Mouse (Mus musculus) stomach, embryonic 15.5 days (tissue): ENCODE measurements around the gene Zbtb44. TPM values are rescaled to one million over a fixed set of nuclear protein-coding genes. Genes with fewer than 3 reads are reported as not detected.

Source experiments
- ATAC-seq: fragments of 200-750 bp; cut with Nextera tagmentation; 2 replicates; pipeline ENCODE4 v1.8.0; 2017; ENCODE audit warnings: low read depth, moderate number of reproducible peaks, moderate TSS enrichment; ENCODE audit not compliant: insufficient read depth, low FRiP score
- H3K27ac ChIP-seq: fragments of 300-500 bp; sonication (generic); 2 replicates; pipeline ENCODE4 v1.5.1; 2015; ENCODE audit warnings: mild to moderate bottlenecking, inconsistent platforms
- H3K27me3 ChIP-seq: fragments of 300-500 bp; sonication (generic); replicated peaks from 2 replicates; pipeline ENCODE4 v1.6.1; 2015; ENCODE audit warnings: inconsistent platforms
- H3K36me3 ChIP-seq: fragments of 300-500 bp; sonication (generic); 2 replicates; pipeline ENCODE4 v1.6.1; 2015; ENCODE audit warnings: inconsistent platforms
- H3K4me1 ChIP-seq: fragments of 300-500 bp; sonication (generic); 2 replicates; pipeline ENCODE4 v1.6.1; 2015; ENCODE audit warnings: inconsistent platforms
- H3K4me2 ChIP-seq: fragments of 300-500 bp; sonication (generic); 2 replicates; pipeline ENCODE4 v1.6.1; 2015; ENCODE audit warnings: mild to moderate bottlenecking, inconsistent platforms
- H3K4me3 ChIP-seq: fragments of 300-500 bp; sonication (generic); replicated peaks from 2 replicates; pipeline ENCODE4 v1.5.1; 2015; ENCODE audit warnings: inconsistent platforms
- H3K9ac ChIP-seq: fragments of 300-500 bp; sonication (generic); 2 replicates; pipeline ENCODE4 v1.6.1; 2015; ENCODE audit warnings: inconsistent platforms
- H3K9me3 ChIP-seq: fragments of 300-500 bp; sonication (generic); 2 replicates; pipeline ENCODE4 v1.6.1; 2016; ENCODE audit warnings: inconsistent platforms
- WGBS: fragments of 180-500 bp; shearing (Covaris S2); methylation state at CpG from one replicate; pipeline ENCODE4 v1.1.7; 2015; 5-methylcytosine and 5-hydroxymethylcytosine counted together
- polyA plus RNA-seq: library from polyadenylated mRNA; unstranded; fragments of >200 nt; fragmentation: Nextera tagmentation; extraction: Ambion mirVana; gene quantifications from 2 replicates; pipeline ENCODE4 v1.2.1, GENCODE M21; 2015

Zbtb44 gene
- 8.9 and 9.8 TPM in 2 replicates for polyA plus RNA-seq

- Histone ChIP-seq H3K9me3 (no peaks in the 10 kb centered on the region), H3K9ac (peak within 1 kb of the TSS; percentile 95), H3K27ac (peak within 1 kb of the TSS; percentile 98), H3K4me3 (peak within 1 kb of the TSS; percentile 74), H3K4me1 (peaks cover 4% of the 10 kb centered on the region; the same call in 1 of the 2 replicates), H3K4me2 (peak within 1 kb of the TSS; percentile 89), H3K36me3 (no peaks in the 10 kb centered on the region), H3K27me3 (no peaks in the 10 kb centered on the region)
- peak; percentile 88 for ATAC-seq
- under 1% methylated on average over 58 of the region's 79 CpGs for WGBS
Measured at GRCm38 (mm10) chr9:31030532-31031413, at the start of gene Zbtb44. Zbtb44 (plus strand) TSS chr9:31030644.

GRCm38 (mm10) chr9:30985782-30986181 lies 44.7 kb upstream of the Zbtb44 start:
- H3K4me1 ChIP-seq, result no peaks in the 10 kb centered on the region
- no peak overlapping the region for H3K4me2 ChIP-seq
- ATAC-seq, result no peak; the same call in 1 of the 2 replicates
- H3K27me3 ChIP-seq, result no peaks in the 10 kb centered on the region
- H3K9me3 ChIP-seq, result no peaks in the 10 kb centered on the region
- no peak overlapping the region for H3K9ac ChIP-seq
- peak overlapping the region; percentile 41; the same call in 1 of the 2 replicates for H3K27ac ChIP-seq
- H3K4me3 ChIP-seq, result no peak overlapping the region
- no peaks in the 10 kb centered on the region for H3K36me3 ChIP-seq
- 58% methylated on average over 6 of the region's 6 CpGs for WGBS

GRCm38 (mm10) chr9:30993106-30993505 lies 37.3 kb upstream of the Zbtb44 start:
- no peak for ATAC-seq
- Histone ChIP-seq H3K9ac (no peak overlapping the region), H3K36me3 (no peaks in the 10 kb centered on the region), H3K4me2 (no peak overlapping the region), H3K27ac (no peak overlapping the region), H3K4me1 (no peaks in the 10 kb centered on the region), H3K9me3 (no peaks in the 10 kb centered on the region), H3K27me3 (no peaks in the 10 kb centered on the region), H3K4me3 (no peak overlapping the region)
- 84% methylated on average over 5 of the region's 5 CpGs for WGBS

DNA sequence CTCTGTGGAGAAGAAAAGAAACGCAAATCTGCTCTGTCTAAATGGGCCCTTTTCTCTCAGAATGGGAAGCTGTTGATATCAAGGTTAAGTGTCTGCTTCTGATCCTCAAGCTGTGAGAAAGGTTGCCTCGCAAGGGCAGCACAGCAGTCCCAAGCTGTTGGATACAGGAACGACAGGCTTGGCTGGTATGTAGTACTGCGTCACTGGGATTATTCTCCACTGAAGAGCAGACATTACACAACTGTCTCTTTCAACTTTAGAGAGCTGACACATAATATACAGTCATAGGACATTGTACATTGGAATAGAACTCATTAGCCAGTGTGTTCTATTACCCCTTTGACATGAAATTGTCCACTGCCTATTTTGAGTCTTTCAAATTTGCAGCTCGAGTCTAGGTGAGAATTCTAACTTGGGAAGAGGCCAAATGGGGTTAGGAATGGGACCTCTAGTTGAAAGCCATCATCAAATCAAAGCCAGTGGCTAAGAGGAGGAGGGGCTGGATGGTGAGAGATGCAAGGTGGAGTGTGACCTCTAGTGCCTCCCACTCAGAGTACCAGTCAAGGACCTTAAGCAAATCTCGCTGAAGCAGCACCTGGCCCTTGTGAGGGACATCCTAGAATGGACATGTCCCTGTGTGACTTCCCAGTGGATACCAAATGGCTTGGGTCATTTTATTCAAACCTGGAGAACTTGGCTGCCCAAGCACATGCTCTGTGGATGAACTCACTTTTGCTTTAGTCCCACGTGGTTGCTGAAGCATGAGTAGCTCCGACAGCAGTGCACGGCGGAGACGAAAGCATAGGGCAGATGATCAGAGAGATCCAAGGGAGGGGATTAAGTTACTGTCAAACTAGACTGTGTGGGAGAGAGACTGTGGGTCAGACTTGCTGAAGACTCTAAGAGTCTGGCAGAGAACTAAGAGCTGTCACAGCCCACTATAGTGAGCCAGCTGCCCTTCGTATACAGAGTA lies 33.6 kb upstream of the Zbtb44 start:
- WGBS, result 54% methylated on average over 12 of the region's 12 CpGs
- Histone ChIP-seq H3K4me2 (no peak overlapping the region), H3K36me3 (no peaks in the 10 kb centered on the region), H3K9me3 (no peaks in the 10 kb centered on the region), H3K4me1 (no peaks in the 10 kb centered on the region), H3K4me3 (no peak overlapping the region), H3K27me3 (no peaks in the 10 kb centered on the region), H3K27ac (no peak overlapping the region), H3K9ac (no peak overlapping the region)
- ATAC-seq, result peak; percentile 60; the same call in 1 of the 2 replicates

DNA sequence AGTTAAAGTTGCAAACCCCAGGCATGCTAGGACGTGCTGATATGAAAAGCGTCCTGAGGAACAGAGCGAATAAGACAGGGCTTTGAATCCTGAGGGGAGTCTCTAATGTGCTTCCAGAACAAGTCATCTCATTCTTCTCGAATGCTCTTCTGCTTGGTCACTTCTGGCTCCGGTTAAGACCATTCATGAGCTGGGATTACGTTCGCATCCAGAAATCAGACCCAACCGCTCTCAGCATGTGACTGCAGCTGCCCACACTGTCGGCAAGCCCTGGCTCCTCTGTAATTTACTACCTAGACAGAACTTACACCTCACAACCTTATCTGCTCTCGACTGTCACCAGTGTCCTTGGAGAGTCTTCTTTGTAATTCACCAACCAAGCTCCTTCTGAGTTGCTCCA lies 29.8 kb upstream of the Zbtb44 start:
- WGBS, result 71% methylated on average over 10 of the region's 10 CpGs

DNA sequence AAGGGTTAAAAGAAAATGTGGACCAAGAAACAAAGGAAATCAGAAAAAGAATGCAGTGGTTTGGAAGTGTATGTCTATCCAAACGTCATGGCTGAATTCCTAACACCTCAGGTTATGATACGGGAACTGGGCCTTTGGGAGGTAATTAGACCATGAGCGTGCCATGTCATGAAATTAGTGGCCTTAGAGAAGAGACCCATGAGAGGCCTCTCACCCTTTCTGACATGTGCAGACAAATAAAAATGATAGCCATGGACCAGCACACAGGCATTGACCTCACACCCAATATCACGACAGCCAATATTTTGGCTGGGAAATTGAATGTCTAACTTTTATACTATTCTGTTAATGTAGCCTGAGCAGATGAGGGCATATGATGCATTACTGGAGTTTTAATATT lies 27.9 kb upstream of the Zbtb44 start:
- Histone ChIP-seq H3K27me3 (no peaks in the 10 kb centered on the region), H3K27ac (no peak overlapping the region), H3K4me1 (no peaks in the 10 kb centered on the region), H3K4me3 (no peak overlapping the region), H3K4me2 (no peak overlapping the region), H3K36me3 (no peaks in the 10 kb centered on the region), H3K9ac (no peak overlapping the region), H3K9me3 (no peaks in the 10 kb centered on the region)
- WGBS, result 86% methylated on average over 4 of the region's 4 CpGs
- no peak for ATAC-seq

More for the DNA sequence above, 29.8 kb upstream of the Zbtb44 start:
- H3K4me1 ChIP-seq, result no peaks in the 10 kb centered on the region
- no peak overlapping the region for H3K27ac ChIP-seq
- ATAC-seq, result no peak
- H3K4me2 ChIP-seq, result no peak overlapping the region
- no peak overlapping the region for H3K4me3 ChIP-seq
- no peaks in the 10 kb centered on the region for H3K9me3 ChIP-seq
- H3K27me3 ChIP-seq, result no peaks in the 10 kb centered on the region
- no peaks in the 10 kb centered on the region for H3K36me3 ChIP-seq
- no peak overlapping the region for H3K9ac ChIP-seq

DNA sequence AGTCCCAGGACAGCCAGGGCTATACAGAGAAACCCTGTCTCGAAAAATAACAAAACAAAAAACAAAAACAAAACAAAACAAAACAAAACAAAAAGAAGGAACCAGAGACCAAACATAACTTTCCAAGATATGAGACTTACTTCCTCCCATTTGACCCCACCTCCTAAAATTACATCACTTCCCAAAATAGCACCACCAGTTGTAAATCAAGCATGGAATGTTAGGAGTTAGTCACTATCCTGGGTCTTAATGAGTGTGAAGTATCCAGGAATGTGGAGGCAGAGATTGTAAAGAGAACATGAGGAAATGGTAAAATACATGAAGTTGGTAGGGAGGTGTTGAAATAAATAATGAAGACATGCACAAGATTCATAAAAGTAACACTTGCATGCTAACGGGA lies 21.1 kb upstream of the Zbtb44 start:
- no peaks in the 10 kb centered on the region for H3K9me3 ChIP-seq
- H3K4me2 ChIP-seq, result no peak overlapping the region
- no peaks in the 10 kb centered on the region for H3K27me3 ChIP-seq
- H3K9ac ChIP-seq, result no peak overlapping the region
- no peaks in the 10 kb centered on the region for H3K36me3 ChIP-seq
- no peak overlapping the region for H3K4me3 ChIP-seq
- no peak overlapping the region for H3K27ac ChIP-seq
- no peaks in the 10 kb centered on the region for H3K4me1 ChIP-seq
- 81% methylated on average over 2 of the region's 2 CpGs for WGBS
- ATAC-seq, result no peak

GRCm38 (mm10) chr9:31010040-31010439 lies 20.4 kb upstream of the Zbtb44 start:
- Histone ChIP-seq H3K27ac (no peak overlapping the region), H3K27me3 (no peaks in the 10 kb centered on the region), H3K4me2 (no peak overlapping the region), H3K9me3 (no peaks in the 10 kb centered on the region), H3K9ac (no peak overlapping the region), H3K36me3 (no peaks in the 10 kb centered on the region), H3K4me3 (no peak overlapping the region), H3K4me1 (no peaks in the 10 kb centered on the region)
- WGBS, result 58% methylated on average over 3 of the region's 3 CpGs
- ATAC-seq, result no peak

- H3K4me1 ChIP-seq, result no peaks in the 10 kb centered on the region
- H3K9ac ChIP-seq, result no peak overlapping the region
- no peaks in the 10 kb centered on the region for H3K36me3 ChIP-seq
- ATAC-seq, result no peak
- H3K9me3 ChIP-seq, result no peaks in the 10 kb centered on the region
- no peak overlapping the region for H3K4me2 ChIP-seq
- H3K27me3 ChIP-seq, result no peaks in the 10 kb centered on the region
- no peak overlapping the region for H3K27ac ChIP-seq
- no peak overlapping the region for H3K4me3 ChIP-seq
- WGBS, result 53% methylated on average over 3 of the region's 3 CpGs
Measured at GRCm38 (mm10) chr9:31010749-31011148, 19.7 kb upstream of the Zbtb44 start.

DNA sequence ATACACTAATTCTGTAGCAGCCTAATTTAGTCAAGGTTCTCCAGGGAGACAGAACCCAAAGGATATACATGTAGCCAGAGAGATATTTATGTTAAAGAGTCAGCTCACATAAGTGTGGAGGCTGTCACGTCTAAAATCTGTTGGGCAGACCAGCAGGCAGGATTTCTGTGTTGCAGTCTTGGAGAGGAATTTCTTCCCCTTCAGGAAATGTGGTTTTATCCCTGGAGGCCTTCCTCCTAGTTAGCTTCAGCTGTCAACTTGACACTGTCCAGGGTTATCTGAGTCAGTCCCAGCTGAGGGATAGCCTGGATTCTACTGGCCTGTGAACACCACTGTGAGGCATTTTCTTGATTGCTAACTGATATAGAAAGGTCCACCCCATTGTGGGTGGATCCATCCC lies 18.9 kb upstream of the Zbtb44 start:
- peak; percentile 31; the same call in 1 of the 2 replicates for ATAC-seq
- WGBS, result 28% methylated on average over 1 of the region's 1 CpGs
- no peaks in the 10 kb centered on the region for H3K4me1 ChIP-seq

DNA sequence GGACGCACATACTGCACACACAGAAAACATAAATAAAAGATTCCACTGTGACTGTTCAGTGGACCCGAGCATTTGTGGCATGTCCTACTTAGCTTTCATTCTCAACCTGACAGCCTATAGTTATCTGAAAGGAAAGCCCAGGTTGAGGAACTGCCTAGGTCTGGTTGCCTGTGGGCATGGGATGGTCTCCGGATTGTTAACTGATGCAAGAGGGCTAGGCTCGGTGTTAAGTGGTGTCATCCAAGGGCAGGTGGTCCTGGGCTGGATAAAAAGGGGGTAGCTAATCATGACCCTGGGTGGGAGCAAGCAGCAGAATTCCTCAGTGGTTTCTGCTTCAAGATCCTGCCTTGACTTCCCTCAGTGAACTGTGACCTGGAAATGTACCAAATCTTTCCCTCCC lies 17.8 kb upstream of the Zbtb44 start:
- WGBS, result 79% methylated on average over 4 of the region's 4 CpGs
- no peak for ATAC-seq
- Histone ChIP-seq H3K4me1 (no peaks in the 10 kb centered on the region), H3K9me3 (no peaks in the 10 kb centered on the region), H3K4me3 (no peak overlapping the region), H3K36me3 (no peaks in the 10 kb centered on the region), H3K27me3 (no peaks in the 10 kb centered on the region), H3K27ac (no peak overlapping the region), H3K9ac (no peak overlapping the region), H3K4me2 (no peak overlapping the region)

More for the DNA sequence above, 18.9 kb upstream of the Zbtb44 start:
- Histone ChIP-seq H3K4me3 (no peak overlapping the region), H3K4me2 (no peak overlapping the region), H3K27ac (peak overlapping the region; percentile 13; the same call in 1 of the 2 replicates), H3K27me3 (no peaks in the 10 kb centered on the region), H3K36me3 (no peaks in the 10 kb centered on the region), H3K9ac (no peak overlapping the region), H3K9me3 (no peaks in the 10 kb centered on the region)
